Mouse (Mus musculus): ENCODE data around the gene Pdss2.

Pdss2 gene

DNA sequence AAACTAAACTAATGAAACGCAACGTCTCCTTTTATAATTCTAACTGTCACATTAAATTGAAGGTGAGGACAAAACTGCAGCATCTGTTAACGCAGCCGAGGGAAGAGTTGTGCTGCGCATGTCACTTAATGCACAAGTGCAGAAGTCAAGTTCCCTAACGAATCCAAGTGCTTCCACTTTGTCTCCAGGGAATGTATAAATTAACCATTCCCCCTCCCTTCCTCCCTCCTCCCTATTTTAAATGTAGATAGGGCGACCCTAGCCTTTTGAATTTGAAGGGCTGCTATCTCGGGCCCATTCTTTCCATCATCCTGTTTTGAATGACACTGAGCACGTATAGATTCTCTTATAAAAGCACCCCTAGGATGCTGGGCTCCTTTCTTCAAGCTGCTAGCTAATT is 256.2 kb downstream of the Pdss2 start:
- Histone ChIP-seq H3K36me3 (ENCODE audit: insufficient read depth, low read length) (no peaks in the 10 kb centered on the region), H3K9me3 (ENCODE audit: low read length) (no peaks in the 10 kb centered on the region), H3K4me3 (replicated peaks; ENCODE audit: low read length) (peak overlapping the region; percentile 87), H3K4me1 (replicated peaks; ENCODE audit: low read depth, low read length) (peaks cover 66% of the 10 kb centered on the region), H3K27me3 (ENCODE audit: insufficient read depth, low read length) (no peaks in the 10 kb centered on the region)
- TF ChIP-seq POU5F1 (IDR thresholded peaks at IDR 0.05; ENCODE audit: borderline replicate concordance, low read length) (no peak), CTCF (conservative IDR thresholded peaks at IDR 0.05; ENCODE audit: low read length) (no peak), NANOG (IDR thresholded peaks at IDR 0.05; ENCODE audit: borderline replicate concordance, low read length) (peak; percentile 81)

DNA sequence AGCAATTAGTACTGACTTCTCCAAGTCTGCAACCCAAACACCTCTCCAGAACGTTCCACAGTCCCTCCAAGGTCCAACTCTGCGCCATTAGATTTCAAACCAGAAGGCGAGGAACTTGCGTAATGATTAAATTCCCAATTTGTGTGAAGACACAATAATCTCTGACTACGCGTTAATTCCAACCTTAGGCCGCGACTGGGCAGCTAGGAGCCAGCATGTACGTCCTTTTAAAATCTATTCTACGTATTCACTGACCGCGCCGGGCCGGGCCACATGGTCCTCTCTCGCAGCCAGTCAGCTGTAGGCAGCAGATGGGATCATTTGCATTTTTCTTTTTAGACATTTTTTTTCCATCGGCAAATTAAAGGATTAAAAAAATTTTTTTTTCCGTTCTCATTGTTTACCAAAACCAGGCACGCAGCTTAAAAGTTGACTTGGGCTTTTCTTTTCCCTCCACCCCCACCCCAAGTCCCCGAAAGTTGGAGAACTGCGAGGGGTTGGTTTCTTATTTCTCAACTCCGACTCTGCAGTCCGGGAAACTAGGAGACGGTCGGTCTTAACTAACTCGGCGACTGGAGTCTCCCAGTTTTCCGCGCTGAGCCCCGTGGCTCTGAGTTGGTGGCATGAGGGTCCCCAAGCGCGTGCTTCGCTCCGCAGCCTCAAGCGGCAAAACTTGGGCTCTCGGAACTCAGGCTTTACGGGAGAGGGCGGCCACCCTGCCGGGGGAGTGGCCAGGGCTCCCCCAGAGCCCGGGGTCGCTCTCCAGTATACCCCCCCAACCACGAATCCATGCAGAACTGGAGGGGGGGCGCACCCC is 256.8 kb downstream of the Pdss2 start:
- TF ChIP-seq POU5F1 (IDR thresholded peaks at IDR 0.05; ENCODE audit: borderline replicate concordance, low read length) (no peak), NANOG (IDR thresholded peaks at IDR 0.05; ENCODE audit: borderline replicate concordance, low read length) (no peak), CTCF (conservative IDR thresholded peaks at IDR 0.05; ENCODE audit: low read length) (no peak)
- peaks cover 71% of the 10 kb centered on the region for H3K4me1 ChIP-seq (replicated peaks; ENCODE audit: low read depth, low read length)
- 0 out of 2 replicates have a peak, but pooled peaks cover 1% of the 10 kb centered on the region for H3K36me3 ChIP-seq (ENCODE audit: insufficient read depth, low read length)
- H3K9me3 ChIP-seq (ENCODE audit: low read length): no peaks in the 10 kb centered on the region
- H3K4me3 ChIP-seq (replicated peaks; ENCODE audit: low read length): peak overlapping the region; percentile 87
- H3K27me3 ChIP-seq (ENCODE audit: insufficient read depth, low read length): no peaks in the 10 kb centered on the region

DNA sequence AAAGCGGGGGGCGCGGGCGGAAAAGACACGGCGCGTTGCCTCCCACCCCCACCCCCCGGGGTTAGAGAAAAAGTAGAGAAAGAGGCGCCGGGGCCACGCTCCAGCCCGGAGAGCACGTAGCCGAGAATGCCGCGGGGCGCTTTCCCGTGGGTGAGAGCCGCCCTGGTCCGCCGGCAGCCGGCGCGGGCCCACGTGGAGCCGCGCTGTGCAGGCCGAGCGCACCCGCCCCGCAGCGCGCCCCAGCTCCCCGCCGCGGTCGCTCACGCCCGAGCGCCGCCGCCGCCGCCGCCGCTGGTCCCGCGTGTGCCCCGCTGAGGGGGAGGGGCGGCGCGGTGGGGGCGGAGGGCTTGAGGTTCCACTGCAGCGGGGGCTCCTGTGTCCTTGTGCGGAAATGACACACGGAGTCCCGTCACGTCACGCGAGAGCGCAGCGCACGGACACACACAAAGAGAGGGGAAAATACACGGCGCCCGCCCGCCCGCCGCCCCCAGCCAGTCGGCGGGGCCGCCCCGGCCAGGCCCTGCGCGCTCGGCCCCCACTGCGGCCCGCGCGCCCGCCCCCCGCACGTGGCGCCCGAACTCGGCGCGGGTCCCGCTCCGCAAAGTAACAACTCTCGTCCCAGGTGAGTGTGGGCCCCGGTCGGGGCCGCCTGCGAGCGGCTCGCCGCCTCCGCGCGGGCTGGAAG is 257.6 kb downstream of the Pdss2 start, which contains the start of gene Bend3:
TSS of gene Bend3 (plus strand) at position 81 of the 685 bp plus-strand sequence.
- no peaks in the 10 kb centered on the region for H3K9me3 ChIP-seq (ENCODE audit: low read length)
- H3K36me3 ChIP-seq (ENCODE audit: insufficient read depth, low read length): 0 out of 2 replicates have a peak, but pooled peaks cover 6% of the 10 kb centered on the region
- H3K4me1 ChIP-seq (replicated peaks; ENCODE audit: low read depth, low read length): peaks cover 70% of the 10 kb centered on the region
- peak within 1 kb of the TSS; percentile 87 for H3K4me3 ChIP-seq (replicated peaks; ENCODE audit: low read length)
- no peak for TF ChIP-seq NANOG (IDR thresholded peaks at IDR 0.05; ENCODE audit: borderline replicate concordance, low read length)
- TF ChIP-seq POU5F1 (IDR thresholded peaks at IDR 0.05; ENCODE audit: borderline replicate concordance, low read length): no peak
- no peak for TF ChIP-seq CTCF (conservative IDR thresholded peaks at IDR 0.05; ENCODE audit: low read length)
- no peaks in the 10 kb centered on the region for H3K27me3 ChIP-seq (ENCODE audit: insufficient read depth, low read length)

DNA sequence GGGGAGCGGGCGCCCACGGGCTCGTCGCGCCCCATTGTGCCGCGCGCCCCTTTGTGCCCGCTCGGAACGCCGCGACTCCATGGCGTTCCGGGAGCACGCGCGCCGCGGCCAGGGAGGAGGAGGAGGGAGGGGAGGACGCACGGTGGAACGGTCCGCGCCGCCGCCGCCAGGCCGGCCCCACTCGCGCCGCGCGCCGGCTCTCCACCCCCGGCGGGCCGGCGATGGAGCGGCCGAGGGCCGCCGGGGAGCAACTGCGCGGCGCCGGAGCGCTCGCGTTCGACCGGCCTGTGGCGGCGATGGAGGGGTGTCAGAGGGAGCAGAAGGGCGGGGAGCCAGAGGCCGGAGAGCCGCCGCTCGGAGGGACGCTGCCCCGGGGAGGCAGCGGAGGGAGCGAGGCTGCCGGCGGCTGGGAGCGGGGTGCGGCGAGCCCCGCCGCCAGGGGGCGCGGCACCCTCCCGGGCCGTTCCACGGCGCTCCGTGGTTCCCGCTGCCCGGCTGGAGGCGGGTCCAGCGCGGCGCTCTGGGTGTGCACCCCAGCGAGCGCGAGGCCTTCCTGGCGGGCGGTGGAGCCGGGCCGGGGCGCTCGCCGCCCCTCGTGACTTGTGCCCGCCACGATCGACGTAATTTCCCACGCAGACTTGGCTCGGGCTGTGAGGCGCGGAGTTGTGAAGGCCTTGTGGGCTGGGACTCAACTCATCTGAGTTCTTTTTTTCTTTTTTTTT is 258.3 kb downstream of the Pdss2 start:
- H3K4me3 ChIP-seq (replicated peaks; ENCODE audit: low read length): peak overlapping the region; percentile 87
- H3K36me3 ChIP-seq (ENCODE audit: insufficient read depth, low read length): peaks cover 12% of the 10 kb centered on the region
- no peaks in the 10 kb centered on the region for H3K9me3 ChIP-seq (ENCODE audit: low read length)
- peaks cover 70% of the 10 kb centered on the region for H3K4me1 ChIP-seq (replicated peaks; ENCODE audit: low read depth, low read length)
- H3K27me3 ChIP-seq (ENCODE audit: insufficient read depth, low read length): no peaks in the 10 kb centered on the region
- TF ChIP-seq NANOG (IDR thresholded peaks at IDR 0.05; ENCODE audit: borderline replicate concordance, low read length): no peak
- no peak for TF ChIP-seq CTCF (conservative IDR thresholded peaks at IDR 0.05; ENCODE audit: low read length)
- no peak for TF ChIP-seq POU5F1 (IDR thresholded peaks at IDR 0.05; ENCODE audit: borderline replicate concordance, low read length)

DNA sequence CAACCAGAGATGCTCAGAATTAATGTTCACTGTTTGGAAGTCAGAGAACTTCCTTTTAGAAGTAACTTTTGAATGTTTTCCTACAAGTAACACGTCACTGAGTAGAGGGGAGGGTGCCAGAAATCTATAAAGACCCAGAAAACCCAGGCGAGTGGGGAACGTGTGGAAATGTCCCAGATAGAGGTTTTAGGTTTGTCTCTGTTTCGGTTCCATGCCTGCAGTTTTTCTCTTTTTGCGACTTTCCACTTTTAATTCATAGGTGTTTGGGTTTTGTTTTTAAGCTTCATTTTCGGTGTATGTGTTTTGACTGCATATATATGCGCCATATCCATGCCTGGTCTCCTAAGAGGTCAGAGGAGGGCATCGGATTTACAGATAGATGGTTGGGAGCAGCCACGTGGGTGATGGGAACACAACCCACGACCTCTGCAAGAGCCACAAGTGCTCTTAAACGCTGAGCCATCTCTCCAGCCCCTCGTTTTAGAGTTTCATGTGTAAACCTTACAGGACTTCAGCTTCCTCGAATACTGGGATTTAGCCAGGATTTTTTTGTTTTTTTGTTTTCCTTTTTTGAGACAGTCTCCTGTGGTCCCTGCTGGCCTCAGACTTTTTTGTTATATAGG is 259.1 kb downstream of the Pdss2 start:
- Histone ChIP-seq H3K4me1 (replicated peaks; ENCODE audit: low read depth, low read length) (peaks cover 70% of the 10 kb centered on the region), H3K36me3 (ENCODE audit: insufficient read depth, low read length) (peaks cover 19% of the 10 kb centered on the region), H3K27me3 (ENCODE audit: insufficient read depth, low read length) (no peaks in the 10 kb centered on the region), H3K9me3 (ENCODE audit: low read length) (no peaks in the 10 kb centered on the region), H3K4me3 (replicated peaks; ENCODE audit: low read length) (peak overlapping the region; percentile 87)
- no peak for TF ChIP-seq POU5F1 (IDR thresholded peaks at IDR 0.05; ENCODE audit: borderline replicate concordance, low read length)
- no peak for TF ChIP-seq NANOG (IDR thresholded peaks at IDR 0.05; ENCODE audit: borderline replicate concordance, low read length)
- TF ChIP-seq CTCF (conservative IDR thresholded peaks at IDR 0.05; ENCODE audit: low read length): no peak

DNA sequence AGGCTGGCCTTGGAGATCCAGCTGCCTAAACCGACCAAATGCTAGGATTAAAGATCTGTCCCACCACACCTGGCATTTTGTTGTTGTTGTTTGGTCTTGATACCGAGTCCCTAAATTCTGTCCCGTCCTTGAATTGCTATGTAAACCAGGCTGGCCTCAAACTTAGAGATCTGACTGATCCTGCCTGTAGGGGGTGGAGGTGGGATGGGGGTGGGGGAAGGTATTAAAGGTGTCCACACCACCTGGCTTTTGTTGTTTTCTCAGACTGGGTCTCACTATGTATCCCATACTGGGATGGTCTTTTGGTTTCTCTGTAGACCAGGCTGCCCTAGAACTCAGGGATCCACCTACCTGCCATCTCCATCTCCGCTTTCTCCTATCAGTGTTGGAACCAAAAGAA is 259.9 kb downstream of the Pdss2 start:
- Histone ChIP-seq H3K36me3 (ENCODE audit: insufficient read depth, low read length) (peaks cover 25% of the 10 kb centered on the region), H3K9me3 (ENCODE audit: low read length) (no peaks in the 10 kb centered on the region), H3K4me3 (replicated peaks; ENCODE audit: low read length) (peak overlapping the region; percentile 87), H3K27me3 (ENCODE audit: insufficient read depth, low read length) (no peaks in the 10 kb centered on the region), H3K4me1 (replicated peaks; ENCODE audit: low read depth, low read length) (peaks cover 70% of the 10 kb centered on the region)
- no peak for TF ChIP-seq POU5F1 (IDR thresholded peaks at IDR 0.05; ENCODE audit: borderline replicate concordance, low read length)
- TF ChIP-seq CTCF (conservative IDR thresholded peaks at IDR 0.05; ENCODE audit: low read length): no peak
- no peak for TF ChIP-seq NANOG (IDR thresholded peaks at IDR 0.05; ENCODE audit: borderline replicate concordance, low read length)

DNA sequence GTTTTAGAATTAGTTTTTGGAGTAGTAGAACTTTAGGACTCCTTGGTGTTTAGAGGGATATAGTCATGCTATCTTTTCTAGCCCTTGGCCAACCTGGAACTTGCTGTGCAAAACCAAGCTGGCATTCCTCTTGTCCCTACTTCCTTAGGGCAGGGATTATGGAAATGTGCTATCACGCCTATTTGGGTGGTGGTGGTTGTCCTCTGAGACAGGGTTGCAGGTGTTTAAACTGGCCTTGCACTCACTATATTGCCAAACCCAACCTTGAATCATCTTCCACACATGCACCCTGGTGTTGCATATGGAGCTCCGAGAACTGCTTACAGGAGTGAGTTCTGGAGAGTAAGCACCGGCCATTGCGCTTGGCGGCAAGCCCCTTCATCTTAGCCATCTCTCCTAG is 260.7 kb downstream of the Pdss2 start:
- Histone ChIP-seq H3K9me3 (ENCODE audit: low read length) (no peaks in the 10 kb centered on the region), H3K4me3 (replicated peaks; ENCODE audit: low read length) (no peak overlapping the region), H3K36me3 (ENCODE audit: insufficient read depth, low read length) (peaks cover 29% of the 10 kb centered on the region), H3K27me3 (ENCODE audit: insufficient read depth, low read length) (no peaks in the 10 kb centered on the region), H3K4me1 (replicated peaks; ENCODE audit: low read depth, low read length) (peaks cover 70% of the 10 kb centered on the region)
- TF ChIP-seq POU5F1 (IDR thresholded peaks at IDR 0.05; ENCODE audit: borderline replicate concordance, low read length): no peak

Measured in E14TG2a.4 (cell line).